Mouse (Mus musculus): ENCODE results near the gene Washc3. TPM values are rescaled to one million over a fixed set of nuclear protein-coding genes. Genes with fewer than 3 reads are reported as not detected.

Washc3 gene
- polyA plus RNA-seq, 1 experiment from 2014 or later, result 38.7 TPM

DNA sequence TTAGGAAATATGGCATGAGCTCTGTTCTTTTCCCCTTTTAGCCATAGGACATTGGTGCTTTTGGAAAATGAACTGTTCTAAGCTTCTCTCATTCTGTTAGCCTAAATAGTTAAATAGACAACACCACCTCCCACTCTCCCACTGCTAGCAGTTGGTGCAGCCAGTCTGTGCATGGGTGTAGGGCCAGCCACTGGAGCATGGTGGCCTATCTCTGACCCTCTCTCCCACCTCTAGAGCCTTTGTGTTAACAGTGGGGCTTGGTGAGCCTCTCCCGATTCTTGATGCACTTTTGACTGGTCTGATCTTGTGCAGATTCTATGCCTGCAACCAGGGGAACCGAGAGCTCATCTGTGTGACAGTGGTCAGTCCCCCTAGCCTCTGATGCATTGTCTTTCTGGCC, 31.9 kb downstream of the Washc3 start:
- Histone ChIP-seq H3K4me1 (ENCODE audit: control insufficient read depth, insufficient read depth, low read length) (no peaks in the 10 kb centered on the region), H3K36me3 (ENCODE audit: control insufficient read depth, insufficient read depth, low read length) (no peaks in the 10 kb centered on the region), H3K9ac (replicated peaks; ENCODE audit: low read depth, low read length) (no peak overlapping the region), H3K9me3 (ENCODE audit: control insufficient read depth, low read length) (no peaks in the 10 kb centered on the region), H3K27ac (ENCODE audit: low read depth, low read length) (no peak overlapping the region), H3K4me3 (ENCODE audit: low read depth, low read length) (no peak overlapping the region), H3K4me2 (ENCODE audit: low read depth, low read length) (no peak overlapping the region), H3K27me3 (ENCODE audit: control insufficient read depth, insufficient read depth, low read length) (no peaks in the 10 kb centered on the region)
- 80% methylated on average over 2 of the region's 2 CpGs for WGBS
- no peak for ATAC-seq (ENCODE audit: low read depth)

DNA sequence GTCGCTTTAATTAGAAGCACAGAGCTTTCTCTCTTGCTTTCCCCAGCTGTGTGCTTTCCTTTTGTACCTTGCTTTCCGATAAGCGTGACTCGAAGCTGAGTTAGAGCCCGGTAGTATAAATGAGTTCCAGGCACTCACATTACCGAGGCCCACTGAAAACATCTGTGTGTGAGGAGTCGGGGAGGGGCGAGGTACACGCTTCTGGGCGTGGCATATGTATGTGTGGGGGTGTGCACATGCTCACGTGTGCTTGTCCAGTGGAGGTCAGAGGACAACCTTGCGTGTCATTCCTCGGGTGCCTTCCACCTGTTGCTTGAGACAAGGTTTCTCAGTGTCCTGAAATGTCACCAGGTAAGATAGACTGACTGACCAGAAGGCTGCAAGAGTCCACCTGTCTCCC, 43.8 kb downstream of the Washc3 start:
- Histone ChIP-seq H3K4me3 (ENCODE audit: low read depth, low read length) (no peak overlapping the region), H3K4me1 (ENCODE audit: control insufficient read depth, insufficient read depth, low read length) (no peaks in the 10 kb centered on the region), H3K27ac (ENCODE audit: low read depth, low read length) (no peak overlapping the region), H3K4me2 (ENCODE audit: low read depth, low read length) (no peak overlapping the region), H3K9ac (replicated peaks; ENCODE audit: low read depth, low read length) (no peak overlapping the region), H3K36me3 (ENCODE audit: control insufficient read depth, insufficient read depth, low read length) (no peaks in the 10 kb centered on the region), H3K27me3 (ENCODE audit: control insufficient read depth, insufficient read depth, low read length) (no peaks in the 10 kb centered on the region), H3K9me3 (ENCODE audit: control insufficient read depth, low read length) (no peaks in the 10 kb centered on the region)
- ATAC-seq (ENCODE audit: low read depth), result no peak
- WGBS, result 93% methylated on average over 13 of the region's 13 CpGs

DNA sequence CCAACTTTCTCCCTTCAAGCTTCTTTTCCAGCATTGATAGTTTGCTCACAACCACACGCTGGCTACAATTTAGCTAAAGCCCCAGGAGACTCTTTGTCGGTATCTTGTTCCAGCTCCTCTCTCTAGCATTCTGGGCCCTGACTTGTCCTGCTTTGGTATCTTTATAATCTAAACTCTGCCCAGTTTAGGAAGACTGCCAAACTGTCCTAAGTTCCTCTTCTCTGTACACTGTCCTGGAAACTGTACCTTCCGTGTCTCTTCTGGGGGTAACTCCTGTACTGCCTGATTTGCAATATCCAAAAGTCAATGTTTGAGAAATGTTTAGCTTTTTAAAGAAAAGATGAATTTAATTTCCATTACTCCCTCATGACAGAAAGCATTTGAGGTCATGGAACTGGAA, 49.4 kb downstream of the Washc3 start:
- Histone ChIP-seq H3K4me2 (ENCODE audit: low read depth, low read length) (no peak overlapping the region), H3K4me3 (ENCODE audit: low read depth, low read length) (no peak overlapping the region), H3K9me3 (ENCODE audit: control insufficient read depth, low read length) (no peaks in the 10 kb centered on the region), H3K27ac (ENCODE audit: low read depth, low read length) (no peak overlapping the region), H3K4me1 (ENCODE audit: control insufficient read depth, insufficient read depth, low read length) (no peaks in the 10 kb centered on the region), H3K9ac (replicated peaks; ENCODE audit: low read depth, low read length) (no peak overlapping the region), H3K36me3 (ENCODE audit: control insufficient read depth, insufficient read depth, low read length) (no peaks in the 10 kb centered on the region), H3K27me3 (ENCODE audit: control insufficient read depth, insufficient read depth, low read length) (no peaks in the 10 kb centered on the region)
- WGBS, result 85% methylated on average over 3 of the region's 3 CpGs
- ATAC-seq (ENCODE audit: low read depth), result no peak

DNA sequence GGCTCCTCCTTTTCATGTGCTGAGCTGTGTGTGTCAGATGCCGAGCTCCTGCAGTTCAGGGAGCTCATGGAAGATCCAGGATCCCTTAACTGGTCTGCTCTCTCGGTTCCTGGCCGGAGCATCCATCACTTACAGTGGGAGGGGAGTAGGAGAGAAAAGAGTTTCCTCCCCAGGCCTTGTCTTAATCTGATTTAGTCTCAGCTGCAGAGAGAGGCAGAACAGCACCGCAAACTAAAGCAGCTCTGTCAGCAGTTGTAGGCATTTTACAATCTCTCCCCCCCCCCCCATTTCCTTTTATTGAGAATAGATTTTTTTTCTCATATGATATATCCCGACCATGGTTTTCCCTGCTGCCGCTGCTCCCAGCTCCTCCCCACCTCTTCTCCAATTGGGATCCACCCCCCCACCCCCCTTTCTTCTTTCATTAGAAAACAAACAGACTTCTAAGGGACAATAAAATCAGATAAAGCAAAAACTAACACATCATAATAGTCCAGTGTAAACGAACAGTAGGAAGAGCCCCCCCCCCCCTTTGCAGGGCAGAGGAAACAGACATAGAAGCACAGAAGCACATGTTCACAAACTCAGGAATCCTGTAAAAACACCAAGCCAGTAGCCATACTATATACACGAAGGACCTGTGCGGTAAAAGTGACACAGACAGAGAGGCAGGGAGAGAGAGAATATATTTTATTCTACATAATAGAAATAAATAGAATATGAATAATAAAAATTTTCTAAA, 51.4 kb downstream of the Washc3 start:
- 72% methylated on average over 9 of the region's 9 CpGs for WGBS
- H3K9me3 ChIP-seq (ENCODE audit: control insufficient read depth, low read length), result no peaks in the 10 kb centered on the region
- H3K4me1 ChIP-seq (ENCODE audit: control insufficient read depth, insufficient read depth, low read length), result no peaks in the 10 kb centered on the region
- H3K27ac ChIP-seq (ENCODE audit: low read depth, low read length), result no peak overlapping the region
- no peak for ATAC-seq (ENCODE audit: low read depth)
- no peak overlapping the region for H3K4me3 ChIP-seq (ENCODE audit: low read depth, low read length)
- H3K27me3 ChIP-seq (ENCODE audit: control insufficient read depth, insufficient read depth, low read length), result no peaks in the 10 kb centered on the region
- no peaks in the 10 kb centered on the region for H3K36me3 ChIP-seq (ENCODE audit: control insufficient read depth, insufficient read depth, low read length)
- H3K9ac ChIP-seq (replicated peaks; ENCODE audit: low read depth, low read length), result no peak overlapping the region
- no peak overlapping the region for H3K4me2 ChIP-seq (ENCODE audit: low read depth, low read length)

DNA sequence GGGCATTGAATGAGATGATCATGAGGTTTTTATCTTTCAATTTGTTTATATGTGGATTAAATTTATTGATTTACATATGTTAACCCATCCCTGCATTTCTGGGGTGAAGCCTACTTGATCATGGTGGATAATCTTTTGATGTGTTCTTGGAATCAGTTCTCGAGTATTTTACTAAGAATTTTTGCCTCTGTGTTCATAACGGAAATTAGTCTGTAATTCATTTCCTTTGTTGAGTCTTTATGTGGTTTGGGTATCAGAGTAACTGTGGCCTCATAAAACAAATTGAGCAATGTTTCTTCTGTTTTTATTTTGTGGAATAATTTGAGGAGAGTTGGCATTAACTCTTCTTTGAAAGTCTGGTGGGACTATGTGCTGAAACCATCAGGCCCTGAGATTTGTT, 54.7 kb downstream of the Washc3 start:
- no peaks in the 10 kb centered on the region for H3K4me1 ChIP-seq (ENCODE audit: control insufficient read depth, insufficient read depth, low read length)
- no peak for ATAC-seq (ENCODE audit: low read depth)
- H3K27me3 ChIP-seq (ENCODE audit: control insufficient read depth, insufficient read depth, low read length), result no peaks in the 10 kb centered on the region
- no peaks in the 10 kb centered on the region for H3K9me3 ChIP-seq (ENCODE audit: control insufficient read depth, low read length)
- H3K27ac ChIP-seq (ENCODE audit: low read depth, low read length), result no peak overlapping the region
- no peaks in the 10 kb centered on the region for H3K36me3 ChIP-seq (ENCODE audit: control insufficient read depth, insufficient read depth, low read length)
- no peak overlapping the region for H3K4me2 ChIP-seq (ENCODE audit: low read depth, low read length)
- WGBS, result 93% methylated on average over 2 of the region's 2 CpGs
- H3K9ac ChIP-seq (replicated peaks; ENCODE audit: low read depth, low read length), result no peak overlapping the region
- no peak overlapping the region for H3K4me3 ChIP-seq (ENCODE audit: low read depth, low read length)

DNA sequence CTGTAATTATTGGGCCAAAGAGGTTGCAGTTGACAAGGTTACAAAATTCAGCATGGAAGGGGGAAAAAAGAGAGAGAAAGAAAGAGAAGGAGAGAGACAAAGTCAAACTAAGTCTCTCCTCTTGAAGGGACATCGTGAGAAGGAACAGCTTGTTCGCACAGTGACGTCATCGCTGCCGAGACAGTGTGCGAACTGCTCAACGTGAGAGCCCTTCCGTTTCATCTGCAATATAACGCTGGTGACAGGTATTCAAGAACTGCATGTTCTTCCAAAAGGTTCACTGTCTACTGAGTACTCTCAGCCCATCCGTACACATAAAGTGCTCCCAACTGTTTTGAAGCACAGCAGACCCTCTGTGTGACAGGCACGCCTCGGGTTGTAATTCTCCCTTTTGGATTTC, 59.4 kb downstream of the Washc3 start:
- no peaks in the 10 kb centered on the region for H3K4me1 ChIP-seq (ENCODE audit: control insufficient read depth, insufficient read depth, low read length)
- ATAC-seq (ENCODE audit: low read depth), result no peak
- 85% methylated on average over 12 of the region's 12 CpGs for WGBS

DNA sequence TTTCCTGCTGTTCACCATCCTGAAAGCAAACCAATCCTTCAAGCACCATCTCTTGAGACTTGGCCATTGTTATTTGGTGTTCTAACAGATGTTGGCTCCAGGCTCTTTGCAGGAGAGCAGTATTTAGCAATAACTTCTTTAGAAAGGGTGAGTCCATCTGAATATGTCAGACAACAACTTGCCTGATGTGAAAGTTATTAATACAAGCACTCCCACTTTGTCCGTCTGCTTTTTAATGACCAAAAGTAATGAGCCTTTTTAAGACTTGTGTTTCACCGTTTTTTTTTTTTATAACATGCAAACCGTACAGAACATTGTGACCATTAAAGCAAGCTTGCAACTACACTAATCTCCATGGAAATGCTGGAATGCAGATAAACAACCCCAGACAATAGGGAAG, 60.3 kb downstream of the Washc3 start:
- no peak for ATAC-seq (ENCODE audit: low read depth)
- Histone ChIP-seq H3K4me2 (ENCODE audit: low read depth, low read length) (no peak overlapping the region), H3K4me3 (ENCODE audit: low read depth, low read length) (no peak overlapping the region), H3K9me3 (ENCODE audit: control insufficient read depth, low read length) (no peaks in the 10 kb centered on the region), H3K4me1 (ENCODE audit: control insufficient read depth, insufficient read depth, low read length) (no peaks in the 10 kb centered on the region), H3K27me3 (ENCODE audit: control insufficient read depth, insufficient read depth, low read length) (no peaks in the 10 kb centered on the region), H3K9ac (replicated peaks; ENCODE audit: low read depth, low read length) (no peak overlapping the region), H3K36me3 (ENCODE audit: control insufficient read depth, insufficient read depth, low read length) (no peaks in the 10 kb centered on the region), H3K27ac (ENCODE audit: low read depth, low read length) (no peak overlapping the region)
- 38% methylated on average over 3 of the region's 3 CpGs for WGBS

More for the DNA sequence above, 59.4 kb downstream of the Washc3 start:
- Histone ChIP-seq H3K9me3 (ENCODE audit: control insufficient read depth, low read length) (no peaks in the 10 kb centered on the region), H3K9ac (replicated peaks; ENCODE audit: low read depth, low read length) (no peak overlapping the region), H3K4me3 (ENCODE audit: low read depth, low read length) (no peak overlapping the region), H3K27me3 (ENCODE audit: control insufficient read depth, insufficient read depth, low read length) (no peaks in the 10 kb centered on the region), H3K4me2 (ENCODE audit: low read depth, low read length) (no peak overlapping the region), H3K27ac (ENCODE audit: low read depth, low read length) (no peak overlapping the region), H3K36me3 (ENCODE audit: control insufficient read depth, insufficient read depth, low read length) (no peaks in the 10 kb centered on the region)

DNA sequence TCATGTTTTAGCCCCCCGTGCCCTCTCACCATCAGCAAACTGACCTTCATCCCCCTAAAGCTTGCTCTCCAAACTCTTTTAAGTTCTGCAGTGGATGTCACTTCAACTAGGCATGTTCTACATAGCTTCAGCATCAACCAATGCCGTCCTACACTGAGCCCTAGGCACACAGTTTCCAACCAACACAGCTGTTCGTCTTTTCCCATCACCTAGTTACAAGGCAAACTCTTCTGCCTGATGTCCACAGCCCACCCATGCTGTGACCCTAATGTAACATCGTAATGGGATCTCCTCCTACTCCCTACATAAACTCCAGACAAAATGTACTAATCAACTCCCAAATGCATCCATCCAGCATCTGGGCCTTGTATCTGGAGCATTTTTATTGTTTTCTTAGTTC, 62.5 kb downstream of the Washc3 start:
- Histone ChIP-seq H3K27ac (ENCODE audit: low read depth, low read length) (no peak overlapping the region), H3K4me1 (ENCODE audit: control insufficient read depth, insufficient read depth, low read length) (no peaks in the 10 kb centered on the region), H3K9me3 (ENCODE audit: control insufficient read depth, low read length) (no peaks in the 10 kb centered on the region), H3K27me3 (ENCODE audit: control insufficient read depth, insufficient read depth, low read length) (no peaks in the 10 kb centered on the region), H3K9ac (replicated peaks; ENCODE audit: low read depth, low read length) (no peak overlapping the region), H3K4me2 (ENCODE audit: low read depth, low read length) (no peak overlapping the region), H3K36me3 (ENCODE audit: control insufficient read depth, insufficient read depth, low read length) (no peaks in the 10 kb centered on the region), H3K4me3 (ENCODE audit: low read depth, low read length) (no peak overlapping the region)
- 91% methylated on average over 4 of the region's 4 CpGs for WGBS
- no peak for ATAC-seq (ENCODE audit: low read depth)

DNA sequence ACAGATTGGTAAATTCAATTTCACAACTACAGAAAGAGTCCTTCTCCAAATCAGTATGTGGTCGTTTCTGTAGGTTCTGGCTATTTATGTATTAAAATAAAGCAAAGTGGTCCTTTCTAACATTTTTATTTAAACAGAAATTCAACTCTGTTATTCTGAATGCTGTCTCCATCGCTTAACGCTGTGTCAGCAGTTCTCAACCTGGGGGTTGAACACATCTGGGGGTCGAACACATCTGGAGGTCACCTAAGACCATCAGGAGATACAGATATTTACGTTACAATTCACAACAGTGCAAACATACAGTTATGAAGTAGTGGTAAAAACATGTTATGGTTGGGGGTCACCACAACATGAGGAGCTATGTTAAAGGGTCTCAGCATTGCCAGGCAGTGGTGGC, 73.2 kb downstream of the Washc3 start:
- Histone ChIP-seq H3K9me3 (ENCODE audit: control insufficient read depth, low read length) (no peaks in the 10 kb centered on the region), H3K4me3 (ENCODE audit: low read depth, low read length) (no peak overlapping the region), H3K9ac (replicated peaks; ENCODE audit: low read depth, low read length) (no peak overlapping the region), H3K36me3 (ENCODE audit: control insufficient read depth, insufficient read depth, low read length) (no peaks in the 10 kb centered on the region), H3K4me2 (ENCODE audit: low read depth, low read length) (no peak overlapping the region), H3K27me3 (ENCODE audit: control insufficient read depth, insufficient read depth, low read length) (no peaks in the 10 kb centered on the region), H3K27ac (ENCODE audit: low read depth, low read length) (no peak overlapping the region), H3K4me1 (ENCODE audit: control insufficient read depth, insufficient read depth, low read length) (no peaks in the 10 kb centered on the region)
- ATAC-seq (ENCODE audit: low read depth), result no peak
- 87% methylated on average over 5 of the region's 5 CpGs for WGBS
